Mouse (Mus musculus) megakaryocyte, embryonic 14.5 days (primary cell): ENCODE measurements around the gene Harbi1.

Experiments used
- FLI1 ChIP-seq: IDR thresholded peaks from 2 replicates; pipeline ENCODE4 v1.6.1; 2012; ENCODE audit warnings: low read length, inconsistent platforms, mixed read lengths
- GATA1 ChIP-seq: IDR thresholded peaks from 3 replicates; pipeline ENCODE4 v1.6.1; 2012; ENCODE audit warnings: mixed read lengths, low read length, inconsistent platforms, borderline replicate concordance

DNA sequence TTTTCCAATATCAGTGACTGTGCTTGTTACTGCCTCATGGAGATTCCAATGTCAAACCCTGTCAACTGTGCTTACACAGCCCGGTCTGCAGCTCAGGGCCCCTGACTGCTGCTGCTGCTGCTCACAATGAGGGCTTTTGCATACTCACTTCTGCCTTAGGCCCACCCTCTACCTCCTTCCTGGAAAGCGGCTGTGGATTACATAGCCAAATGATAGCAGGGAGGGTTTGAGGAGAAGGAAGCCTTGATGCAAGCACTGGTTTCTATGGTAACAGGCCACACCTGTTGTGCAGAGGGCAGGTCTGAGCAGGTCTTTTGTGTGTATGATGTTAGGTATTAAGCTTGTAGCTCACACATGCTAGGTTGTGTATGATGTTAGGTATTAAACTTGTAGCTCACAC, 42.9 kb upstream of the Harbi1 start:
- no peak for TF ChIP-seq GATA1
- TF ChIP-seq FLI1: no peak
